ENCODE assay signal across 26 mouse cellular contexts in genomic region chr9:22087034-22087618, GRCm38 (mm10). TPM values are rescaled to one million over a fixed set of nuclear protein-coding genes. Genes with fewer than 3 reads are reported as not detected.
DNase-seq lines count a peak whose midpoint lies in the region; ATAC-seq and TF ChIP-seq lines count a peak whose summit lies in the region.
"Had no signal": no experiment of that assay in that cellular context is flagged by ENCODE, and none has a peak within 500 bp of the region (broad histone marks: within the 10 kb centered on the region; RNA-seq: fewer than 3 reads in every experiment).

No protein-coding gene starts in this region.

- no peak overlapping the region for H3K4me2 ChIP-seq in liver, postnatal 0 days (ENCODE audit: low read depth, low read length)
- H3K4me2 ChIP-seq in liver, embryonic 12.5 days: no peak overlapping the region
- H3K4me2 ChIP-seq: forebrain, embryonic 15.5 days; hindbrain, embryonic 14.5 days had no signal

- DNase-seq in heart, adult 2 months: no peak
- no peak for DNase-seq in heart, postnatal 36 days
- no peak for DNase-seq in liver, postnatal 0 days
- peak; percentile 52 for DNase-seq in MEL (ENCODE audit: low read depth, low spot score)
- DNase-seq in kidney, postnatal 25 days: no peak
- no peak for DNase-seq in cerebellum, postnatal 36 days
- DNase-seq: adrenal gland, postnatal 25 days; cerebellum, adult 18-20 months; cerebellum, adult 9-11 months; gastrocnemius, postnatal 14 days; heart, postnatal 10 days had no signal

- no peaks in the 10 kb centered on the region for H3K9me3 ChIP-seq in liver, postnatal 0 days (ENCODE audit: low read length)
- no peaks in the 10 kb centered on the region for H3K9me3 ChIP-seq in liver, embryonic 12.5 days (replicated peaks)
- no peaks in the 10 kb centered on the region for H3K9me3 ChIP-seq in MEL (replicated peaks; ENCODE audit: insufficient read depth, low read length)
- H3K9me3 ChIP-seq: embryonic facial prominence, embryonic 10.5 days; forebrain, embryonic 10.5 days; forebrain, embryonic 15.5 days; G1E; hindbrain, embryonic 10.5 days had no signal

- no peaks in the 10 kb centered on the region for H3K36me3 ChIP-seq in heart, adult 2 months (ENCODE audit: control insufficient read depth, insufficient read depth, low read length)
- no peaks in the 10 kb centered on the region for H3K36me3 ChIP-seq in liver, postnatal 0 days (replicated peaks; ENCODE audit: insufficient read depth, low read length)
- H3K36me3 ChIP-seq in liver, embryonic 12.5 days: peaks cover 12% of the 10 kb centered on the region
- peaks cover 0 to 9% of the 10 kb centered on the region in 2 experiments; a peak in 2 of 4 replicates for H3K36me3 ChIP-seq in MEL (ENCODE audit: control insufficient read depth in 1 of 2, insufficient read depth in 2 of 2, low read length in 2 of 2)
- H3K36me3 ChIP-seq: forebrain, embryonic 15.5 days had no signal

- no peaks in the 10 kb centered on the region for H3K79me2 ChIP-seq in heart, adult 2 months (replicated peaks; ENCODE audit: control insufficient read depth, insufficient read depth, low read length)
- peaks cover 10% of the 10 kb centered on the region for H3K79me2 ChIP-seq in MEL (ENCODE audit: control insufficient read depth, insufficient read depth, low read length, poor library complexity)

- no peak; the same call in 1 of the 2 replicates for TF ChIP-seq RAD21 in MEL (IDR thresholded peaks at IDR 0.05; ENCODE audit: low read depth, low read length)

- TF ChIP-seq CTCF in heart, adult 2 months (IDR thresholded peaks at IDR 0.05): peak; percentile 43
- TF ChIP-seq CTCF in liver, postnatal 0 days (IDR thresholded peaks at IDR 0.05; ENCODE audit: low read depth): 0 out of 2 replicates have a peak, but pooled peaks have one; percentile 2
- TF ChIP-seq CTCF in MEL (IDR thresholded peaks at IDR 0.05 in 2 of 3, conservative IDR thresholded peaks at IDR 0.05 in 1 of 3; ENCODE audit: control insufficient read depth in 1 of 3, insufficient read depth in 1 of 3, low read depth in 2 of 3, low read length in 3 of 3, poor library complexity in 1 of 3, severe bottlenecking in 1 of 3): no peak; a peak in 1 of 6 replicates

- no peaks in the 10 kb centered on the region for H3K27me3 ChIP-seq in heart, adult 2 months (ENCODE audit: control insufficient read depth, insufficient read depth, low read length)
- no peaks in the 10 kb centered on the region for H3K27me3 ChIP-seq in liver, postnatal 0 days (ENCODE audit: insufficient read depth, low read length)
- H3K27me3 ChIP-seq in liver, embryonic 12.5 days (replicated peaks): no peaks in the 10 kb centered on the region
- no peaks in the 10 kb centered on the region for H3K27me3 ChIP-seq in MEL (ENCODE audit: control insufficient read depth in 1 of 2, insufficient read depth in 2 of 2, low read length in 2 of 2)
- H3K27me3 ChIP-seq: forebrain, embryonic 15.5 days; Patski had no signal

- H3K4me3 ChIP-seq in heart, adult 2 months: no peak overlapping the region
- no peak overlapping the region for H3K4me3 ChIP-seq in liver, postnatal 0 days (ENCODE audit: low read depth, low read length)
- no peak overlapping the region for H3K4me3 ChIP-seq in liver, embryonic 12.5 days
- H3K4me3 ChIP-seq in MEL (ENCODE audit: control insufficient read depth in 1 of 2, insufficient read depth in 1 of 2, low read depth in 2 of 2, low read length in 2 of 2): no peak overlapping the region
- H3K4me3 ChIP-seq: embryonic facial prominence, embryonic 10.5 days; erythroblast, embryonic 14.5 days; forebrain, embryonic 10.5 days; forebrain, embryonic 15.5 days; hindbrain, embryonic 10.5 days had no signal

- TF ChIP-seq POLR2A in heart, adult 2 months (IDR thresholded peaks at IDR 0.05; ENCODE audit: insufficient read depth, low read depth, low read length): no peak
- TF ChIP-seq POLR2A in MEL (IDR thresholded peaks at IDR 0.05; ENCODE audit: control insufficient read depth in 1 of 2, insufficient read depth in 1 of 2, low read depth in 1 of 2, low read length in 2 of 2, poor library complexity in 1 of 2): no peak

- WGBS in heart, adult 2 months: 87% methylated on average over 2 of the region's 2 CpGs
- WGBS in liver, postnatal 0 days (ENCODE audit: insufficient replicate concordance): 74% methylated on average over 2 of the region's 2 CpGs
- WGBS in liver, embryonic 12.5 days (ENCODE audit: insufficient replicate concordance): 73% methylated on average over 2 of the region's 2 CpGs

- intact Hi-C loops in heart, adult 2 months (cut with DNase I): no loop called here
- intact Hi-C loops in heart, postnatal 36 days (cut with DNase I): loop anchor here (10.0 kb wide), 1 partner anchor 138 kb away; the partner anchor contains the start of gene Zfp809

- TF ChIP-seq EP300 in heart, adult 2 months (IDR thresholded peaks at IDR 0.05; ENCODE audit: insufficient read depth, low read depth, low read length): no peak
- TF ChIP-seq EP300 in liver, postnatal 0 days (IDR thresholded peaks at IDR 0.05; ENCODE audit: low read depth): no peak
- TF ChIP-seq EP300 in MEL (IDR thresholded peaks at IDR 0.05; ENCODE audit: low read depth in 1 of 2, low read length in 2 of 2): no peak

- ATAC-seq in liver, postnatal 0 days: no peak
- no peak for ATAC-seq in liver, embryonic 12.5 days
- ATAC-seq: activated CD4-positive, CD25-positive, alpha-beta regulatory T cell, adult 4 months; CD4-positive, CD25-positive, alpha-beta regulatory T cell, adult 4 months; forebrain, embryonic 15.5 days; intestine, embryonic 16.5 days; Patski had no signal

- peaks cover 1% of the 10 kb centered on the region; the same call in 1 of the 2 replicates for H3K4me1 ChIP-seq in heart, adult 2 months (ENCODE audit: control insufficient read depth, insufficient read depth, low read length)
- H3K4me1 ChIP-seq in liver, postnatal 0 days (ENCODE audit: insufficient read depth): 0 out of 2 replicates have a peak, but pooled peaks cover 6% of the 10 kb centered on the region
- H3K4me1 ChIP-seq in liver, embryonic 12.5 days: peaks cover 25% of the 10 kb centered on the region
- peaks cover 6 to 11% of the 10 kb centered on the region in 2 experiments for H3K4me1 ChIP-seq in MEL (ENCODE audit: control insufficient read depth in 1 of 2, insufficient read depth in 2 of 2, low read length in 2 of 2)

- no peak overlapping the region for H3K27ac ChIP-seq in heart, adult 2 months
- H3K27ac ChIP-seq in liver, postnatal 0 days (ENCODE audit: low read depth): no peak overlapping the region
- no peak overlapping the region for H3K27ac ChIP-seq in liver, embryonic 12.5 days
- H3K27ac ChIP-seq in MEL (ENCODE audit: control insufficient read depth, low read depth, low read length): no peak overlapping the region
- H3K27ac ChIP-seq: embryonic facial prominence, embryonic 10.5 days; forebrain, embryonic 10.5 days; forebrain, embryonic 15.5 days; hindbrain, embryonic 10.5 days; hindbrain, embryonic 14.5 days had no signal

- H3K9ac ChIP-seq in heart, adult 2 months (ENCODE audit: low read depth, low read length): no peak overlapping the region
- no peak overlapping the region for H3K9ac ChIP-seq in liver, postnatal 0 days (replicated peaks)
- no peak overlapping the region for H3K9ac ChIP-seq in liver, embryonic 12.5 days
- no peak overlapping the region for H3K9ac ChIP-seq in MEL (ENCODE audit: control insufficient read depth, low read depth, low read length, poor library complexity, severe bottlenecking)
- H3K9ac ChIP-seq: forebrain, embryonic 15.5 days; hindbrain, embryonic 14.5 days had no signal

RNA-seq across cellular contexts. Expression of gene Ecsit, which starts 1.9 kb away (rescaled TPM):
- total RNA-seq in heart, adult 2 months (2021): 100 to 1,000 TPM in 1 of 2 experiments, 10 to 100 TPM in 1; 92.5 to 106 TPM
- polyA plus RNA-seq in heart, adult 2 months (2012; rRNA removed): 166 and 169 TPM in 2 replicates
- total RNA-seq in heart, postnatal 36 days (2021): 100 to 1,000 TPM; 103 to 106 TPM
- polyA plus RNA-seq in liver, postnatal 0 days (2015; fragmentation: Nextera tagmentation; extraction: Ambion mirVana): 18.1 and 18.2 TPM in 2 replicates
- 36.9 and 40.6 TPM in 2 replicates for polyA plus RNA-seq in liver, embryonic 12.5 days (2016; fragmentation: Nextera tagmentation; extraction: Ambion mirVana)
- total RNA-seq in MEL (2012; rRNA removed): 167 and 183 TPM in 2 replicates
- 100 to 1,000 TPM in 1 of 2 experiments, 10 to 100 TPM in 1; 87.6 to 211 TPM for polyA plus RNA-seq in MEL (2012; ENCODE audit: insufficient read depth in 1 of 2, insufficient read length in 2 of 2, low read depth in 1 of 2, low replicate concordance in 2 of 2, missing spikeins in 1 of 2)

RNA-seq across cellular contexts. Expression of gene Cnn1, which starts 11.9 kb away (rescaled TPM):
- total RNA-seq in heart, adult 2 months (2021): 1 to 10 TPM; 8.4 to 8.6 TPM
- polyA plus RNA-seq in heart, adult 2 months (2012; rRNA removed): 15.4 and 26.5 TPM in 2 replicates
- total RNA-seq in heart, postnatal 36 days (2021): 1 to 10 TPM; 7.3 to 8.8 TPM
- 0.33 and 0.68 TPM in 2 replicates for polyA plus RNA-seq in liver, postnatal 0 days (2015; fragmentation: Nextera tagmentation; extraction: Ambion mirVana)
- 0.80 and 0.81 TPM in 2 replicates for polyA plus RNA-seq in liver, embryonic 12.5 days (2016; fragmentation: Nextera tagmentation; extraction: Ambion mirVana)
- 0.10 and 0.19 TPM in 2 replicates for total RNA-seq in MEL (2012; rRNA removed)
- under 1 TPM in 1 of 2 experiments, not detected in 1; 0.06 TPM for polyA plus RNA-seq in MEL (2012; ENCODE audit: insufficient read depth in 1 of 2, insufficient read length in 2 of 2, low read depth in 1 of 2, low replicate concordance in 2 of 2, missing spikeins in 1 of 2)
- total RNA-seq: granulocyte monocyte progenitor cell, adult 5-6 weeks had no signal
- polyA plus RNA-seq: activated CD4-positive, CD25-positive, alpha-beta regulatory T cell, adult 4 months; erythroblast, embryonic 14.5 days; G1E had no signal

RNA-seq across cellular contexts. Expression of gene Zfp653, which starts 15.9 kb away (rescaled TPM):
- total RNA-seq in heart, adult 2 months (2021): 1 to 10 TPM; 3.8 to 4.7 TPM
- polyA plus RNA-seq in heart, adult 2 months (2012; rRNA removed): 8.7 and 9.5 TPM in 2 replicates
- total RNA-seq in heart, postnatal 36 days (2021): 1 to 10 TPM; 4.4 to 5.2 TPM
- 2.6 and 3.1 TPM in 2 replicates for polyA plus RNA-seq in liver, postnatal 0 days (2015; fragmentation: Nextera tagmentation; extraction: Ambion mirVana)
- 5.7 and 6.6 TPM in 2 replicates for polyA plus RNA-seq in liver, embryonic 12.5 days (2016; fragmentation: Nextera tagmentation; extraction: Ambion mirVana)
- total RNA-seq in MEL (2012; rRNA removed): 16.7 and 19.2 TPM in 2 replicates
- 10 to 100 TPM in 1 of 2 experiments, not detected in 1; 40.4 TPM for polyA plus RNA-seq in MEL (2012; ENCODE audit: insufficient read depth in 1 of 2, insufficient read length in 2 of 2, low read depth in 1 of 2, low replicate concordance in 2 of 2, missing spikeins in 1 of 2)

RNA-seq across cellular contexts. Expression of gene Gm49318, which starts 16.1 kb away (rescaled TPM):
- total RNA-seq in heart, adult 2 months (2021): under 1 TPM in 1 of 2 experiments, not detected in 1; 0.52 TPM
- polyA plus RNA-seq in heart, adult 2 months (2012; rRNA removed): not detected in 2 replicates
- total RNA-seq in heart, postnatal 36 days (2021): not detected
- polyA plus RNA-seq in liver, postnatal 0 days (2015; fragmentation: Nextera tagmentation; extraction: Ambion mirVana): not detected in 2 replicates
- polyA plus RNA-seq in liver, embryonic 12.5 days (2016; fragmentation: Nextera tagmentation; extraction: Ambion mirVana): not detected in 2 replicates
- not detected in 2 replicates for total RNA-seq in MEL (2012; rRNA removed)
- polyA plus RNA-seq in MEL (2012; ENCODE audit: insufficient read depth in 1 of 2, insufficient read length in 2 of 2, low read depth in 1 of 2, low replicate concordance in 2 of 2, missing spikeins in 1 of 2): not detected
- total RNA-seq: adrenal gland, postnatal 25 days; G1E; gastrocnemius, postnatal 14 days; granulocyte monocyte progenitor cell, adult 5-6 weeks had no signal
- polyA plus RNA-seq: activated CD4-positive, CD25-positive, alpha-beta regulatory T cell, adult 4 months; CD4-positive, CD25-positive, alpha-beta regulatory T cell, adult 4 months; embryonic facial prominence, embryonic 10.5 days; embryonic facial prominence, embryonic 14.5 days; erythroblast, embryonic 14.5 days; forebrain, embryonic 10.5 days; forebrain, embryonic 15.5 days; G1E; heart, embryonic 14.5 days; hindbrain, embryonic 10.5 days; hindbrain, embryonic 14.5 days; intestine, embryonic 16.5 days; Patski had no signal

RNA-seq across cellular contexts. Expression of gene Elof1, which starts 29.8 kb away (rescaled TPM):
- 10 to 100 TPM; 34.6 to 42.6 TPM for total RNA-seq in heart, adult 2 months (2021)
- polyA plus RNA-seq in heart, adult 2 months (2012; rRNA removed): 62.6 and 67.0 TPM in 2 replicates
- 10 to 100 TPM; 37.1 to 37.8 TPM for total RNA-seq in heart, postnatal 36 days (2021)
- polyA plus RNA-seq in liver, postnatal 0 days (2015; fragmentation: Nextera tagmentation; extraction: Ambion mirVana): 72.7 and 75.6 TPM in 2 replicates
- 103 and 113 TPM in 2 replicates for polyA plus RNA-seq in liver, embryonic 12.5 days (2016; fragmentation: Nextera tagmentation; extraction: Ambion mirVana)
- total RNA-seq in MEL (2012; rRNA removed): 390 and 421 TPM in 2 replicates
- 100 to 1,000 TPM in 1 of 2 experiments, not detected in 1; 505 TPM for polyA plus RNA-seq in MEL (2012; ENCODE audit: insufficient read depth in 1 of 2, insufficient read length in 2 of 2, low read depth in 1 of 2, low replicate concordance in 2 of 2, missing spikeins in 1 of 2)

Comparison
In these comparisons a context has a peak if more than half of its experiments do, and no peak if none do; other contexts are left out.
1. CTCF ChIP-seq: peak in heart, adult 2 months (single experiment) and liver, postnatal 0 days (single experiment); none in MEL (0 of 3).